Mouse (Mus musculus) erythroblast, adult 5-6 weeks (primary cell): ENCODE data around the gene Fcf1. TPM values are rescaled to one million over a fixed set of nuclear protein-coding genes. Genes with fewer than 3 reads are reported as not detected.

Experiments
- ATAC-seq: replicated peaks from 2 replicates; pipeline ENCODE4 v1.8.0; 2016; ENCODE audit warnings: moderate number of reproducible peaks, mild to moderate bottlenecking, moderate TSS enrichment, inconsistent platforms; ENCODE audit not compliant: poor library complexity, low FRiP score, severe bottlenecking
- total RNA-seq, 2 experiments: library from RNA; stranded (forward) in 1 of 2; stranded (reverse) in 1 of 2; fragments of 150-400 nt in 1 of 2; fragments of 200-764, 138-1000 nt in 1 of 2; gene quantifications; 2 replicates each; pipeline versions ENCODE4 v1.2.3 to v1.2.4; 2015 to 2017; ENCODE audit warnings: low replicate concordance in 2 of 2

Gene Fcf1
- total RNA-seq, 2 experiments from 2014 or later: 26.7 to 34.8 TPM

DNA sequence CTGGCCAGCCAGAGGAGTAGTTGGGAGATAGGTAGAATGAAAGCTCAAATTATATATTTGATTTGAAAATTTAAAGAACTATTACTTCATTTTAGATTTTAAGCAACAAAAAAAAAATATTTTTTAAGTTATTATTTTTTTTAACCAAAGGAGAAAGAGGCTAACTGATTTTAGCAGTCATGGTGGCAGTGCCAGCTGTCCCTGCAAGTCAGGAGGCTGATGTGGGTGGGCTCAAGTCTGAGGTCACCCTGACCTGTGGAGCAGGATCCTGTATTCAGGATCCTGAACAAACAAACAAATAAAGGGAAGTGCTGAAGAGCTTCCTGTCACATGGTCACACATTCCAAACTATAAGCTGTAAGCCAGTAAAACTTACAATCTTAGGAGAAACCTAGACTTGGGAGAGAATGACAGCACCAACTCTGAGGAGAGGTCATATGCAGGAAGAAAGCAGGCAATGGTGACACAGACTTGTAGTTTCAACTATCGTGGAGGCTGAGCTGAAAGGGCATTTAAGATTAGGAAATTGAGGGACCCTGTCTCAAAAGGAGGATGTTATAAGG lies 11.8 kb upstream of the Fcf1 start:
- no peak for ATAC-seq

GRCm38 (mm10) chr12:84962606-84963005 lies 8.1 kb upstream of the Fcf1 start:
- peak; percentile 96 for ATAC-seq

DNA sequence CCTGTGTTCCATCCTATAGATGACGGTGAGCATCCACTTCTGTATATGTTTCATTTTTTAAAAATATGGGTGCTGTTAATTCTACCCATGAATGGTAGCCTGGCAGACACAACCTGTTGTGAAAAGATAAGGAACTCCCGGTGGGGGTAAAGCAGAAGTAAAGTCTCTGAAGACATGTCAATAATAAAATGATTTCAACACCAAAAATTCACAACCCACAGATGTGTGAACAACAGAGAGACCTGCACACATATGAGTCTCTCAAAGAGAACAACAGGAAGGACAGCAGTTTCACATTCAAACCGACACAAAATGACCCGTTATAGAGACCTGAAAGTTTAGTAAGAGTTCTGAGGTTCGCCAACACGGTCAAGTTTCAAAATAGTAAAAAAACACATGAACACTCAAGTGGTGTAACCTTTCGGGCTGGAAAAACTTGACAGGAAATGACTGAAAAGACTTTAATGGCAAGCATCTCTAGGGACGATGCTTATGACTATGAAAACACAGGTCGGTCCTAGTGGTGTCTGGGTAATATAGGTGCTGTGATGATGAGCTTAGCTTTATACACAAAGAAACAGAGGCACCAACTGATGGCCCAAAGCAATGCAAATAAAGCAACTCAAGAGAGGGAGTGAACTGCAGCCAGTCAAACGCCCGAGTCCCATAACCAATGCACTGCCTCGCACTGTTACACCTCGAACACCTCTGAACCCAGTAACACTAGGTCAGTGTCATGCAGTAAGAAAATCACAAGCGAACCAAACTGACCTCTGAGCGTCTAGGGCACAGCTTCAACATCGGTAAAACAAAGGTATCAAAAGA lies 1.7 kb upstream of the Fcf1 start:
- peak; percentile 62 for ATAC-seq

GRCm38 (mm10) chr12:84969656-84970427 lies 855 bp upstream of the Fcf1 start:
- ATAC-seq: peak; percentile 29

DNA sequence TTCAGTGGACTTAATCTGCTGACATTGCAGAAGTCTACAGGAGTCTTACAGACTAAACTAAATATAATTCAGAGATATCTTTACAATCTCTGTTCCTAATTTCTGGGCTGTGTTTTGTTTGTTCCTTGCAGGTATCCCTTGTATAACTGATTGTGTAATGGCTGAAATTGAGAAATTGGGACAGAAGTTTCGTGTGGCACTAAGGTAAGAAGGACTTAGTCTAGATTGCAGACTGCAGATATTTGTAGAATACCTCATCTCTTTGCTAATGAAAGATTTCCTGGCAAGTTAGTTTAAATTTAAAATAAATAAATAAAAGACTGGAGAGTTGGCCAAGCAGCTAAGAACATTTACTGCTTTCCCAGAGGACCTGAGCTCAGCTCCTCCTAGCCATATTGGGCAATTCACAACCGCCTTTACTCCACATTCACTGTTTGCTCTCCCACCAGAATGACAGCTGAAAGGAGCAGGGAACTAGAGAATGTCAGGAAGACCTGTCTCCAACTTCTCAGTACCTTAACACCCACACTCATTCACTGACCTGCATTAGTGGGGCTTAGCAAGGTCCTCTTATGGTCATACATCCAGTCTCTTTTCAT lies 8.7 kb downstream of the Fcf1 start:
- ATAC-seq: no peak

- no peak for ATAC-seq
Measured at GRCm38 (mm10) chr12:84989456-84989855, 18.8 kb downstream of the Fcf1 start.

DNA sequence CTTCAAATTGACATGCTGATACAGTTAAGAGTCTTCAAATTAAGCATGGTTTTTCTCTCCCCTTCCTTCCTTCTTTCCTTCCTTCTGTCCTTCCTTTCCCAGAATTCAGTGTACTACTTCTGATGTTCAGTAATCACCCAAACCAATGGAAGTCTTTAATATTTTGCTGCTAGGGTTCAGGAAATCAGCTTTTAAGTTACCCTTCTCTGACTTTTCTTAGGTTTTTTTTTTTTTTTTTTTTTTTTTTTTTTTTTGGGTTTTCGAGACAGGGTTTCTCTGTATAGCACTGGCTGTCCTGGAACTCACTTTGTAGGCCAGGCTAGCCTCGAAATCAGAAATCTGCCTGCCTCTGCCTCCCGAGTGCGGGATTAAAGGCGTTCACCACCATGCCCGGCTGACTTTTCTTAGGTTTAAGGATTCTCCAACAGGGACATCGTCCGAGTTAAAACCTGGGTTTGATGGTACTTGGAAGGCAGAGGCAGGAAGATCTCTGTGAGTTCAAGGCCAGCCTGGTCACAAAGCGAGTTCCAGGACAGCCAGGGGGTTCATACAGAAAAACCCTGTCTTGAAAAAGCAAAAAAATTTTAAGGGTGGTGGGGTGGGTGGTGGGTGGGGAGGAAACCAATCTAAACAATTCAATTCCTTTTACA lies 24.5 kb downstream of the Fcf1 start:
- no peak for ATAC-seq

DNA sequence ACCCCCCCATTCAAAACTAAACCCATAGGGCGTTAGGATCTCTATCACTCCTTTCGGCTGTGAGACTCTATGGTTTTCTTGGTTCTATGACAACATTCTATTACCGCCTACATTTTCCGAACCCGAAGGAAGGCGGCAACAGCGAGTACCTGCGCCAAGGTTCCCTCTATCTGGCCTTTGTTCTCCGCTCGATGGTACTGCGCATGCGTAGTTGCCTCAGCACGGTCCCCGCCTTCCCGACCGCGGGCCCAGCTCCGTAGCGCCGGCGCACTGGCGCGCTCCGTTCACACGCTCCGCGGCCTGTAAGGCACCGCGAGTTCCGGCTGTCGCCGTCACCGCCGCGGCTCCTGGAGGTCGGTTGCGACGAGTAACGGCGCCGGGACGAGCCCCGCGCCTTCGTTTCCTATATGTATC lies 25.4 kb downstream of the Fcf1 start, which contains the start of gene Ylpm1:
TSS of gene Ylpm1 (plus strand) at position 239 of the 414 bp plus-strand sequence.
- peak; percentile 94 for ATAC-seq

- ATAC-seq: peak; percentile 77
Measured at GRCm38 (mm10) chr12:84996501-84997398, 26.1 kb downstream of the Fcf1 start.

DNA sequence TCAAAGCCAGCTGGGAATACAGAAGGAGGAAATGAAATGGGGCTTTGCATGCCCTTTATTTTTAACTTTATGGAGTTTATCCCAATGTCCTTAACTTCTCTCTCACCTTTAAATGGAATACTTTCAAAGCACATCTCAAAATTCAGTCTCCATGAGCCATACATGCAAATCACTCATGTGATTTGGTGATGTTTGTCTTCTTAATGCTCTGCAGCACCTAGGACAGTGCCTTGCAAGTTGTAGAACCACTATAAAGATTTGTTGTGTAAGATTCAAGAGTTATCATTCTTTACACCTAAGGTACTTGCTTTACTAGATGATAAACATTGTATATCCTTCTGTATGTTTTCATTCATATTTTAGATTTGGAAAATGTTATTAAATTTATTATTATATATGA lies 28.4 kb downstream of the Fcf1 start:
- no peak for ATAC-seq

GRCm38 (mm10) chr12:85006206-85006605 lies 35.5 kb downstream of the Fcf1 start:
- ATAC-seq: no peak

GRCm38 (mm10) chr12:85007021-85007420 lies 36.3 kb downstream of the Fcf1 start:
- no peak for ATAC-seq

DNA sequence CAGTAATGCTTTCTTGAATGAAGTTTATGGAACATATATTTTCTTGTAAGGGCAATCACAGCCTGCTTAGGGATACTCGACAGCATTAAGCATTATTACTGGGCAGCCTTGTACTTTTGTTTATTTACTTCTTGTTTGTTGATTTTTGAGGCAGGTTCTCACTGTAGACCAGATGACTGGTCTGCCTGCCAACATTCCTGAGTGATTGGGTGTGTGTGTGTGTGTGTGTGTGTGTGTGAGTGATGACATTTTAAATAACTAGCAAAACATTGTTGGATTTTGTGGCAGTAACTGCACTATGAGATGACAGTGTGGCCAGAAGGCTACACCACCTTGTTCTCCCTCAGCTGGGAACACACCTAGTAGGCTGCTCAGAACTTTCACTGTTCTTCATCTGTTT lies 39.1 kb downstream of the Fcf1 start:
- ATAC-seq: no peak

DNA sequence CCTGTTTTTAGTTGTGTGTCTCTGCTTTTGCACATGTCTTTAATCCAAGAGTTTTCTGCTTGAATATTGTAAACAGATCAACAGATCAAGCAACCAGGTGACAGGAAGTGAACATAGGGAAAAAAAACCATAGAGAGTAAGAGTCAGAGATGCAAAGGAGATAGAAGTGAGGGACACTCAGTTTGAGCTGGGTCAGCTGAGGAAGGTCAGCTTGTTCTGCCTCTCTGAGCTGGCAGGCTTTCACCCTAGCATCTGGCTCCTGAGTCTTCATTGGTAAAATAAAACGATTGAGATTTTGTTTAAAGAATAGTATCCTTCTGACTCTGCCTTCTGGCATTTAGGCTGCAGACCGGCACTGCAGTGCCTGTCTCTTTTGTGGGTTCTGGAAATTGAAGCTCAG lies 39.8 kb downstream of the Fcf1 start:
- ATAC-seq: no peak

DNA sequence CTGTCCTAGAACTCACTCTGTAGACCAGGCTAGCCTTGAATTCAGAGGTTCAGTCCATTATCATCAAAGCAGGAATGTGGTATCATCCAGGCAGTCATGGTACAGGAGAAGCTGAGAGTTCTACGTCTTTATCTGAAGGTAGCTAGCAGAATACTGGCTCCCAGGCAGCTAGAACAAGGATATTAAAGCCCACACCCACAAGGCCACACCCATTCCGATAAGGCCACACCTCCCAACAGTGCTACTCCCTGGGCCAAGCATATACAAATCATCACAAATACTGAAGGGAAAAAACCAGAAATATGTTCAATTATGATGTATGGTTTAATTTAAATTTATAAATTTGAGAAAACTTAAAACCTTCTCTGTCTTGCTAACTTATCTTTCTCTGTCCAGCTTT lies 41.5 kb downstream of the Fcf1 start:
- ATAC-seq: no peak

DNA sequence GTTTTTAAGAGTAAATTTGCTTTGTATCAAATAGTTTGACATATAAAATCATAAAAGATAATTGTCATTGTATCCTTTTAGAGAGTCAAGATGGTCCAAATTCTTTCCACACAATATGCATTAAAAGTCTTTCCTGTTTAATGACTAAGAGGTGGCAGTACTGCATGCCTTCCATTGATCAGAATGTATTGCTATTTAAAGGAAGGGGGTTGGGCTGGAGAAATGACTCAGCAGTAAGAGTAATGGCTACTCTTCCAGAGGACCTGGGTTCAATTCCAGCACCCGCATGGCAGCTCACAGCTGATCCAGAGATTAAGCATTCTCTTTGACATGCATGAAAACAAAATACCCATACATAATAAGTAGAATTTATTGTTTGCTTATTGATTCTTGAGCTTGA lies 51.4 kb downstream of the Fcf1 start:
- ATAC-seq: no peak

- peak; percentile 66 for ATAC-seq
Measured at GRCm38 (mm10) chr12:85032710-85033109, 62.0 kb downstream of the Fcf1 start.
